In genomic region chr17:5150660-5151063, GRCm38 (mm10) we compare ENCODE assay signal across 7 mouse cellular contexts.
DNase-seq lines count a peak whose midpoint lies in the region; ATAC-seq and TF ChIP-seq lines count a peak whose summit lies in the region.

No protein-coding gene starts in this region.

- peaks cover 8% of the 10 kb centered on the region for H3K4me1 ChIP-seq in lung, embryonic 14.5 days (ENCODE audit: insufficient read depth)
- H3K4me1 ChIP-seq in heart, embryonic 15.5 days (replicated peaks), result peaks cover 8% of the 10 kb centered on the region

- peak; percentile 62 for DNase-seq in lung, embryonic 14.5 days
- no peak for DNase-seq in lung, postnatal 25 days (ENCODE audit: low spot score)
- DNase-seq in c-Kit-positive CD71-positive TER-119-negative erythroid progenitor cells, embryonic 14.5 days (ENCODE audit: low read depth), result peak; percentile 11
- no peak for DNase-seq in urinary bladder, postnatal 14 days (ENCODE audit: low spot score)
- no peak for DNase-seq in right cerebral cortex, postnatal 14 days

- no peak for TF ChIP-seq CTCF in lung, embryonic 14.5 days (IDR thresholded peaks at IDR 0.05; ENCODE audit: low read depth)

- ATAC-seq in lung, embryonic 14.5 days (ENCODE audit: insufficient read depth), result peak; percentile 77
- ATAC-seq in heart, embryonic 15.5 days (replicated peaks; ENCODE audit: insufficient number of reproducible peaks, insufficient read depth, low FRiP score, low read depth), result peak; percentile 73; the same call in 1 of the 2 replicates
- ATAC-seq in neutrophil, adult 5-6 weeks (ENCODE audit: extremely low read depth, insufficient number of reproducible peaks, low FRiP score, poor library complexity, severe bottlenecking), result 0 out of 2 replicates have a peak, but pooled peaks have one; percentile 16

- no peaks in the 10 kb centered on the region for H3K36me3 ChIP-seq in lung, embryonic 14.5 days (ENCODE audit: insufficient read depth)
- no peaks in the 10 kb centered on the region for H3K36me3 ChIP-seq in heart, embryonic 15.5 days

- no peak overlapping the region for H3K9ac ChIP-seq in lung, embryonic 14.5 days
- H3K9ac ChIP-seq in heart, embryonic 15.5 days, result no peak overlapping the region

- no peak overlapping the region for H3K4me2 ChIP-seq in lung, embryonic 14.5 days
- H3K4me2 ChIP-seq in heart, embryonic 15.5 days, result no peak overlapping the region

- no peak overlapping the region for H3K4me3 ChIP-seq in lung, embryonic 14.5 days (ENCODE audit: low read depth, low read length)
- H3K4me3 ChIP-seq in heart, embryonic 15.5 days, result no peak overlapping the region

- no peaks in the 10 kb centered on the region for H3K27me3 ChIP-seq in lung, embryonic 14.5 days (ENCODE audit: insufficient read depth, low read length)
- no peaks in the 10 kb centered on the region for H3K27me3 ChIP-seq in heart, embryonic 15.5 days

- peak overlapping the region; percentile 38; the same call in 1 of the 2 replicates for H3K27ac ChIP-seq in lung, embryonic 14.5 days (ENCODE audit: low read depth)
- peak overlapping the region; percentile 16; the same call in 1 of the 2 replicates for H3K27ac ChIP-seq in heart, embryonic 15.5 days

- H3K9me3 ChIP-seq in lung, embryonic 14.5 days (ENCODE audit: low read depth, low read length), result no peaks in the 10 kb centered on the region
- H3K9me3 ChIP-seq in heart, embryonic 15.5 days (replicated peaks), result no peaks in the 10 kb centered on the region

- WGBS in lung, embryonic 14.5 days, result 32% methylated on average over 7 of the region's 7 CpGs
- WGBS in heart, embryonic 15.5 days, result 34% methylated on average over 7 of the region's 7 CpGs

Comparison
In these comparisons a context has a peak if more than half of its experiments do, and no peak if none do; other contexts are left out.
1. DNase-seq: peak in lung, embryonic 14.5 days (single experiment) and c-Kit-positive CD71-positive TER-119-negative erythroid progenitor cells, embryonic 14.5 days (single experiment); none in lung, postnatal 25 days (single experiment), urinary bladder, postnatal 14 days (single experiment) and right cerebral cortex, postnatal 14 days (single experiment).
2. ATAC-seq: peak in every context shown above with its lines; median percentile 77 in lung, embryonic 14.5 days; 73 in heart, embryonic 15.5 days; 16 in neutrophil, adult 5-6 weeks.